Mouse (Mus musculus): ENCODE measurements around the gene Rgl1. TPM values are rescaled to one million over a fixed set of nuclear protein-coding genes. Genes with fewer than 3 reads are reported as not detected.
"Not testable (repeated sequence)": the region's sequence is repeated elsewhere in the genome, so short reads cannot be mapped to it uniquely, and the experiment has no call there.

Gene Rgl1
- polyA plus RNA-seq, 2 experiments from 2014 or later: 0.09 to 0.19 TPM

GRCm38 (mm10) chr1:152784620-152785019, 18.5 kb upstream of the Rgl1 start:
- no peak for ATAC-seq

GRCm38 (mm10) chr1:152779071-152779737, 13.1 kb upstream of the Rgl1 start:
- peak; percentile 71 for ATAC-seq

GRCm38 (mm10) chr1:152774601-152775000, 8.4 kb upstream of the Rgl1 start:
- ATAC-seq: not testable (repeated sequence)

- ATAC-seq: no peak
Measured at GRCm38 (mm10) chr1:152771016-152771415, 4.9 kb upstream of the Rgl1 start.

GRCm38 (mm10) chr1:152767749-152768488, 1.8 kb upstream of the Rgl1 start:
- peak; percentile 66 for ATAC-seq

GRCm38 (mm10) chr1:152766804-152767748, 925 bp upstream of the Rgl1 start:
- peak; percentile 3 for ATAC-seq

- ATAC-seq: no peak
Measured at GRCm38 (mm10) chr1:152761791-152762190, 4.4 kb downstream of the Rgl1 start.

- no peak for ATAC-seq
Measured at GRCm38 (mm10) chr1:152750312-152750965, 15.7 kb downstream of the Rgl1 start, which contains the start of gene Apobec4. TSS of gene Apobec4 (plus strand) at chr1:152750551.

- ATAC-seq: no peak
Measured at GRCm38 (mm10) chr1:152749276-152749675, 16.9 kb downstream of the Rgl1 start.

- peak; percentile 54 for ATAC-seq
Measured at GRCm38 (mm10) chr1:152746426-152746825, 19.7 kb downstream of the Rgl1 start.

- ATAC-seq: no peak
Measured at GRCm38 (mm10) chr1:152743095-152743826, 22.9 kb downstream of the Rgl1 start.

- ATAC-seq: no peak
Measured at GRCm38 (mm10) chr1:152739374-152739773, 26.8 kb downstream of the Rgl1 start.

GRCm38 (mm10) chr1:152738793-152739192, 27.4 kb downstream of the Rgl1 start:
- ATAC-seq: no peak

- no peak for ATAC-seq
Measured at GRCm38 (mm10) chr1:152727604-152728236, 38.4 kb downstream of the Rgl1 start.

- ATAC-seq: no peak
Measured at GRCm38 (mm10) chr1:152726095-152726494, 40.1 kb downstream of the Rgl1 start.

GRCm38 (mm10) chr1:152724286-152724685, 41.9 kb downstream of the Rgl1 start:
- ATAC-seq: peak; percentile 56

GRCm38 (mm10) chr1:152721535-152722198, 44.5 kb downstream of the Rgl1 start:
- no peak for ATAC-seq

GRCm38 (mm10) chr1:152720969-152721368, 45.2 kb downstream of the Rgl1 start:
- ATAC-seq: no peak

GRCm38 (mm10) chr1:152718200-152718599, 48.0 kb downstream of the Rgl1 start:
- ATAC-seq: no peak

GRCm38 (mm10) chr1:152717329-152717728, 48.8 kb downstream of the Rgl1 start:
- ATAC-seq: no peak

- ATAC-seq: no peak
Measured at GRCm38 (mm10) chr1:152714405-152714804, 51.7 kb downstream of the Rgl1 start.
